32 mouse cellular contexts compared by ENCODE assay signal in genomic region chr2:152629239-152629638, GRCm38 (mm10). TPM values are rescaled to one million over a fixed set of nuclear protein-coding genes. Genes with fewer than 3 reads are reported as not detected.
A peak's percentile ranks its signal among the peaks of the same experiment; 100 is the strongest.
DNase-seq lines count a peak whose midpoint lies in the region; ATAC-seq and TF ChIP-seq lines count a peak whose summit lies in the region.
"Had no signal": no experiment of that assay in that cellular context is flagged by ENCODE, and none has a peak within 500 bp of the region (broad histone marks: within the 10 kb centered on the region; RNA-seq: fewer than 3 reads in every experiment).

No protein-coding gene starts in this region.

- H3K4me2 ChIP-seq in heart, embryonic 11.5 days = no peak overlapping the region
- peak overlapping the region; percentile 67 for H3K4me2 ChIP-seq in heart, postnatal 0 days (ENCODE audit: low read depth, low read length)
- H3K4me2 ChIP-seq in liver, embryonic 11.5 days = no peak overlapping the region
- H3K4me2 ChIP-seq: embryonic facial prominence, embryonic 15.5 days; intestine, embryonic 15.5 days; limb, embryonic 13.5 days; liver, embryonic 15.5 days had no signal

- H3K27ac ChIP-seq in heart, adult 2 months = no peak overlapping the region; the same call in 1 of the 2 replicates
- no peak overlapping the region for H3K27ac ChIP-seq in heart, embryonic 11.5 days (ENCODE audit: low read depth, low read length)
- H3K27ac ChIP-seq in heart, postnatal 0 days (ENCODE audit: low read depth) = no peak overlapping the region
- H3K27ac ChIP-seq in liver, adult 2 months (replicated peaks; ENCODE audit: insufficient read depth, low read depth, low read length) = no peak overlapping the region
- H3K27ac ChIP-seq in liver, embryonic 11.5 days (ENCODE audit: low read depth, low read length) = no peak overlapping the region
- H3K27ac ChIP-seq: embryonic facial prominence, embryonic 15.5 days; hindbrain, embryonic 10.5 days; intestine, embryonic 15.5 days; limb, embryonic 13.5 days; liver, embryonic 15.5 days; midbrain, embryonic 10.5 days had no signal

- H3K9me3 ChIP-seq in heart, embryonic 11.5 days (replicated peaks; ENCODE audit: control insufficient read depth, low read length) = no peaks in the 10 kb centered on the region
- no peaks in the 10 kb centered on the region for H3K9me3 ChIP-seq in heart, postnatal 0 days (replicated peaks; ENCODE audit: control insufficient read depth, low read length)
- no peaks in the 10 kb centered on the region for H3K9me3 ChIP-seq in liver, embryonic 11.5 days (ENCODE audit: control insufficient read depth, low read length)
- H3K9me3 ChIP-seq: embryonic facial prominence, embryonic 15.5 days; hindbrain, embryonic 10.5 days; intestine, embryonic 15.5 days; limb, embryonic 13.5 days; liver, embryonic 15.5 days; midbrain, embryonic 10.5 days had no signal

- no peak for TF ChIP-seq CTCF in heart, adult 2 months (IDR thresholded peaks at IDR 0.05)
- no peak for TF ChIP-seq CTCF in heart, postnatal 0 days (IDR thresholded peaks at IDR 0.05; ENCODE audit: low read depth)
- TF ChIP-seq CTCF in liver, adult 2 months (IDR thresholded peaks at IDR 0.05; ENCODE audit: low read depth, low read length) = no peak

- intact Hi-C loops in heart, adult 2 months (cut with DNase I) = no loop called here
- intact Hi-C loops in heart, postnatal 36 days (cut with DNase I) = no loop called here

- no peaks in the 10 kb centered on the region for H3K36me3 ChIP-seq in heart, adult 2 months (ENCODE audit: control insufficient read depth, insufficient read depth, low read length)
- no peaks in the 10 kb centered on the region for H3K36me3 ChIP-seq in heart, embryonic 11.5 days (ENCODE audit: control insufficient read depth, insufficient read depth, low read length)
- H3K36me3 ChIP-seq in heart, postnatal 0 days (replicated peaks; ENCODE audit: control insufficient read depth, insufficient read depth, low read length) = no peaks in the 10 kb centered on the region
- no peaks in the 10 kb centered on the region for H3K36me3 ChIP-seq in liver, adult 2 months (ENCODE audit: control insufficient read depth, insufficient read depth, low read length)
- H3K36me3 ChIP-seq in liver, embryonic 11.5 days (ENCODE audit: control insufficient read depth, insufficient read depth, low read length) = no peaks in the 10 kb centered on the region
- H3K36me3 ChIP-seq: embryonic facial prominence, embryonic 15.5 days; hindbrain, embryonic 10.5 days; intestine, embryonic 15.5 days; limb, embryonic 13.5 days; liver, embryonic 15.5 days; midbrain, embryonic 10.5 days had no signal

- no peak for TF ChIP-seq POLR2A in heart, adult 2 months (IDR thresholded peaks at IDR 0.05; ENCODE audit: insufficient read depth, low read depth, low read length)
- TF ChIP-seq POLR2A in liver, adult 2 months (IDR thresholded peaks at IDR 0.05; ENCODE audit: extremely low read depth, insufficient read depth, low read length) = no peak

- 51% methylated on average over 3 of the region's 3 CpGs for WGBS in heart, adult 2 months
- WGBS in heart, embryonic 11.5 days (ENCODE audit: insufficient replicate concordance) = 62% methylated on average over 3 of the region's 3 CpGs
- 60% methylated on average over 3 of the region's 3 CpGs for WGBS in heart, postnatal 0 days
- 14% methylated on average over 3 of the region's 3 CpGs for WGBS in liver, adult 2 months
- WGBS in liver, embryonic 11.5 days = 61% methylated on average over 3 of the region's 3 CpGs

- ATAC-seq in heart, embryonic 11.5 days (replicated peaks; ENCODE audit: insufficient number of reproducible peaks, low FRiP score, low TSS enrichment) = no peak
- no peak for ATAC-seq in heart, postnatal 0 days (ENCODE audit: insufficient read depth, low read depth)
- no peak for ATAC-seq in liver, embryonic 11.5 days (replicated peaks; ENCODE audit: low FRiP score)
- ATAC-seq: CD4-positive, CD25-positive, alpha-beta regulatory T cell, adult 4 months; forebrain, embryonic 14.5 days; hindbrain, embryonic 16.5 days; intestine, embryonic 15.5 days; midbrain, embryonic 16.5 days had no signal

- H3K9ac ChIP-seq in heart, adult 2 months (ENCODE audit: low read depth, low read length) = peak overlapping the region; percentile 1
- no peak overlapping the region for H3K9ac ChIP-seq in heart, embryonic 11.5 days (ENCODE audit: low read depth, low read length)
- H3K9ac ChIP-seq in heart, postnatal 0 days (replicated peaks; ENCODE audit: low read depth, low read length) = no peak overlapping the region
- H3K9ac ChIP-seq in liver, adult 2 months (ENCODE audit: low read depth, low read length) = no peak overlapping the region
- H3K9ac ChIP-seq in liver, embryonic 11.5 days (ENCODE audit: low read depth, low read length) = no peak overlapping the region
- H3K9ac ChIP-seq: embryonic facial prominence, embryonic 15.5 days; intestine, embryonic 15.5 days; limb, embryonic 13.5 days; liver, embryonic 15.5 days had no signal

- no peak for TF ChIP-seq EP300 in heart, adult 2 months (IDR thresholded peaks at IDR 0.05; ENCODE audit: insufficient read depth, low read depth, low read length)
- no peak for TF ChIP-seq EP300 in heart, postnatal 0 days (IDR thresholded peaks at IDR 0.05; ENCODE audit: low read depth)

- peaks cover 2% of the 10 kb centered on the region; the same call in 1 of the 2 replicates for H3K4me1 ChIP-seq in heart, adult 2 months (ENCODE audit: control insufficient read depth, insufficient read depth, low read length)
- peaks cover 12% of the 10 kb centered on the region for H3K4me1 ChIP-seq in heart, embryonic 11.5 days (ENCODE audit: control insufficient read depth, insufficient read depth, low read length)
- H3K4me1 ChIP-seq in heart, postnatal 0 days (ENCODE audit: control insufficient read depth, insufficient read depth) = peaks cover 12% of the 10 kb centered on the region; the same call in 1 of the 2 replicates
- peaks cover 4% of the 10 kb centered on the region for H3K4me1 ChIP-seq in liver, adult 2 months (ENCODE audit: control insufficient read depth, insufficient read depth, low read length)
- 0 out of 2 replicates have a peak, but pooled peaks cover 9% of the 10 kb centered on the region for H3K4me1 ChIP-seq in liver, embryonic 11.5 days (replicated peaks; ENCODE audit: control insufficient read depth, insufficient read depth, low read length)

- peaks cover 3% of the 10 kb centered on the region; the same call in 1 of the 2 replicates for H3K27me3 ChIP-seq in heart, adult 2 months (ENCODE audit: control insufficient read depth, insufficient read depth, low read length)
- H3K27me3 ChIP-seq in heart, embryonic 11.5 days (ENCODE audit: control insufficient read depth, insufficient read depth, low read length) = peaks cover 35% of the 10 kb centered on the region
- peaks cover 41% of the 10 kb centered on the region for H3K27me3 ChIP-seq in heart, postnatal 0 days (ENCODE audit: control insufficient read depth, insufficient read depth, low read length)
- 0 out of 2 replicates have a peak, but pooled peaks cover 2% of the 10 kb centered on the region for H3K27me3 ChIP-seq in liver, adult 2 months (ENCODE audit: control insufficient read depth, insufficient read depth, low read length)
- H3K27me3 ChIP-seq in liver, embryonic 11.5 days (replicated peaks; ENCODE audit: control insufficient read depth, insufficient read depth, low read length) = peaks cover 43% of the 10 kb centered on the region

- no peak overlapping the region; the same call in 1 of the 2 replicates for H3K4me3 ChIP-seq in heart, adult 2 months
- no peak overlapping the region for H3K4me3 ChIP-seq in heart, embryonic 11.5 days (ENCODE audit: low read depth, low read length)
- no peak overlapping the region for H3K4me3 ChIP-seq in heart, postnatal 0 days (ENCODE audit: low read depth, low read length)
- H3K4me3 ChIP-seq in liver, adult 2 months (ENCODE audit: insufficient read depth, low read depth, low read length) = no peak overlapping the region
- no peak overlapping the region for H3K4me3 ChIP-seq in liver, embryonic 11.5 days (ENCODE audit: low read depth, low read length)
- H3K4me3 ChIP-seq: embryonic facial prominence, embryonic 15.5 days; hindbrain, embryonic 10.5 days; intestine, embryonic 15.5 days; limb, embryonic 13.5 days; liver, embryonic 15.5 days; midbrain, embryonic 10.5 days had no signal

- no peak for DNase-seq in heart, adult 2 months
- DNase-seq in heart, postnatal 0 days (ENCODE audit: low spot score) = no peak
- no peak for DNase-seq in heart, postnatal 36 days
- peak; percentile 52 for DNase-seq in liver, adult 2 months (ENCODE audit: extremely low read depth, low read depth, low spot score)
- no peak for DNase-seq in liver, embryonic 11.5 days (ENCODE audit: low spot score)
- no peak for DNase-seq in cerebellum, postnatal 14 days
- DNase-seq: adrenal gland, postnatal 14 days; cerebellum, adult 9-10 months; kidney, postnatal 4 days; thymus, adult 18-20 months; thymus, postnatal 36 days had no signal

- no peaks in the 10 kb centered on the region for H3K79me2 ChIP-seq in heart, adult 2 months (replicated peaks; ENCODE audit: control insufficient read depth, insufficient read depth, low read length)
- H3K79me2 ChIP-seq in liver, adult 2 months (ENCODE audit: control insufficient read depth, insufficient read depth, low read length) = no peaks in the 10 kb centered on the region

RNA-seq across cellular contexts. Expression of gene Rem1, which starts 2.5 kb away (rescaled TPM):
- 1 to 10 TPM; 5.8 to 7.1 TPM for total RNA-seq in heart, adult 2 months (2021)
- polyA plus RNA-seq in heart, adult 2 months (2012; rRNA removed) = 5.6 and 7.1 TPM in 2 replicates
- polyA plus RNA-seq in heart, embryonic 11.5 days (2014; fragmentation: Nextera tagmentation; extraction: Ambion mirVana) = 5.8 and 6.1 TPM in 2 replicates
- total RNA-seq in heart, postnatal 0 days (2014; rRNA removed; ENCODE audit: low replicate concordance) = 4.8 and 12.5 TPM in 2 replicates
- 10.2 TPM in 2 replicates for polyA plus RNA-seq in heart, postnatal 0 days (2015; fragmentation: Nextera tagmentation; extraction: Ambion mirVana)
- total RNA-seq in heart, postnatal 36 days (2021) = 1 to 10 TPM; 6.5 to 7.8 TPM
- 0.34 and 0.65 TPM in 2 replicates for total RNA-seq in liver, adult 2 months (2014; rRNA removed)
- 0.32 and 0.35 TPM in 2 replicates for polyA plus RNA-seq in liver, adult 2 months (2012; rRNA removed)
- polyA plus RNA-seq in liver, embryonic 11.5 days (2014; fragmentation: Nextera tagmentation; extraction: Ambion mirVana) = 1.2 and 1.6 TPM in 2 replicates
- polyA plus RNA-seq: CD4-positive, CD25-positive, alpha-beta regulatory T cell, adult 4 months; neural tube, embryonic 14.5 days had no signal

RNA-seq across cellular contexts. Expression of gene Defb25, which starts 6.4 kb away (rescaled TPM):
- not detected for total RNA-seq in heart, adult 2 months (2021)
- polyA plus RNA-seq in heart, adult 2 months (2012; rRNA removed) = not detected in 2 replicates
- 1.2 and 1.4 TPM in 2 replicates for polyA plus RNA-seq in heart, embryonic 11.5 days (2014; fragmentation: Nextera tagmentation; extraction: Ambion mirVana)
- not detected in 2 replicates for total RNA-seq in heart, postnatal 0 days (2014; rRNA removed; ENCODE audit: low replicate concordance)
- 0.53 and 0.54 TPM in 2 replicates for polyA plus RNA-seq in heart, postnatal 0 days (2015; fragmentation: Nextera tagmentation; extraction: Ambion mirVana)
- total RNA-seq in heart, postnatal 36 days (2021) = not detected
- 2.1 TPM in 1 of 2 replicates, not detected in the other for total RNA-seq in liver, adult 2 months (2014; rRNA removed)
- not detected in 2 replicates for polyA plus RNA-seq in liver, adult 2 months (2012; rRNA removed)
- not detected in 2 replicates for polyA plus RNA-seq in liver, embryonic 11.5 days (2014; fragmentation: Nextera tagmentation; extraction: Ambion mirVana)
- total RNA-seq: common myeloid progenitor, adult 5-6 weeks; gastrocnemius, adult 8-10 months; granulocyte monocyte progenitor cell, adult 5-6 weeks; left cerebral cortex, adult 18-20 months; left cerebral cortex, postnatal 25 days had no signal
- polyA plus RNA-seq: brain, embryonic 14.5 days; CD4-positive, CD25-positive, alpha-beta regulatory T cell, adult 4 months; forebrain, embryonic 14.5 days; frontal cortex, adult 2 months; hindbrain, embryonic 10.5 days; hindbrain, embryonic 16.5 days; liver, embryonic 15.5 days; midbrain, embryonic 10.5 days; midbrain, embryonic 16.5 days; neural tube, embryonic 14.5 days had no signal

RNA-seq across cellular contexts. Expression of gene Defb36, which starts 25.1 kb away (rescaled TPM):
- total RNA-seq in heart, adult 2 months (2021) = not detected
- polyA plus RNA-seq in heart, adult 2 months (2012; rRNA removed) = not detected in 2 replicates
- polyA plus RNA-seq in heart, embryonic 11.5 days (2014; fragmentation: Nextera tagmentation; extraction: Ambion mirVana) = not detected in 2 replicates
- not detected in 2 replicates for total RNA-seq in heart, postnatal 0 days (2014; rRNA removed; ENCODE audit: low replicate concordance)
- polyA plus RNA-seq in heart, postnatal 0 days (2015; fragmentation: Nextera tagmentation; extraction: Ambion mirVana) = not detected in 2 replicates
- not detected for total RNA-seq in heart, postnatal 36 days (2021)
- total RNA-seq in liver, adult 2 months (2014; rRNA removed) = not detected in 2 replicates
- not detected in 2 replicates for polyA plus RNA-seq in liver, adult 2 months (2012; rRNA removed)
- polyA plus RNA-seq in liver, embryonic 11.5 days (2014; fragmentation: Nextera tagmentation; extraction: Ambion mirVana) = not detected in 2 replicates
- total RNA-seq: adrenal gland, postnatal 14 days; common myeloid progenitor, adult 5-6 weeks; gastrocnemius, adult 8-10 months; granulocyte monocyte progenitor cell, adult 5-6 weeks; left cerebral cortex, adult 18-20 months; left cerebral cortex, postnatal 25 days had no signal
- polyA plus RNA-seq: brain, embryonic 14.5 days; CD4-positive, CD25-positive, alpha-beta regulatory T cell, adult 4 months; embryonic facial prominence, embryonic 15.5 days; forebrain, embryonic 14.5 days; frontal cortex, adult 2 months; hindbrain, embryonic 10.5 days; hindbrain, embryonic 16.5 days; intestine, embryonic 15.5 days; limb, embryonic 13.5 days; liver, embryonic 15.5 days; lung, embryonic 16.5 days; midbrain, embryonic 10.5 days; midbrain, embryonic 16.5 days; neural tube, embryonic 14.5 days; spleen, adult 2 months had no signal

RNA-seq across cellular contexts. Expression of gene Defb45, which starts 30.0 kb away (rescaled TPM):
- not detected for total RNA-seq in heart, adult 2 months (2021)
- not detected in 2 replicates for polyA plus RNA-seq in heart, adult 2 months (2012; rRNA removed)
- not detected in 2 replicates for polyA plus RNA-seq in heart, embryonic 11.5 days (2014; fragmentation: Nextera tagmentation; extraction: Ambion mirVana)
- not detected in 2 replicates for total RNA-seq in heart, postnatal 0 days (2014; rRNA removed; ENCODE audit: low replicate concordance)
- not detected in 2 replicates for polyA plus RNA-seq in heart, postnatal 0 days (2015; fragmentation: Nextera tagmentation; extraction: Ambion mirVana)
- total RNA-seq in heart, postnatal 36 days (2021) = not detected
- not detected in 2 replicates for total RNA-seq in liver, adult 2 months (2014; rRNA removed)
- not detected in 2 replicates for polyA plus RNA-seq in liver, adult 2 months (2012; rRNA removed)
- polyA plus RNA-seq in liver, embryonic 11.5 days (2014; fragmentation: Nextera tagmentation; extraction: Ambion mirVana) = not detected in 2 replicates
- total RNA-seq: adrenal gland, postnatal 14 days; common myeloid progenitor, adult 5-6 weeks; granulocyte monocyte progenitor cell, adult 5-6 weeks; left cerebral cortex, adult 18-20 months; left cerebral cortex, postnatal 25 days had no signal
- polyA plus RNA-seq: brain, embryonic 14.5 days; CD4-positive, CD25-positive, alpha-beta regulatory T cell, adult 4 months; embryonic facial prominence, embryonic 15.5 days; forebrain, embryonic 14.5 days; frontal cortex, adult 2 months; hindbrain, embryonic 10.5 days; hindbrain, embryonic 16.5 days; intestine, embryonic 15.5 days; limb, embryonic 13.5 days; liver, embryonic 15.5 days; lung, embryonic 16.5 days; midbrain, embryonic 10.5 days; midbrain, embryonic 16.5 days; neural tube, embryonic 14.5 days; spleen, adult 2 months had no signal

RNA-seq across cellular contexts. Expression of gene H13, which starts 40.0 kb away (rescaled TPM):
- 10 to 100 TPM; 33.9 to 37.6 TPM for total RNA-seq in heart, adult 2 months (2021)
- 42.9 and 43.5 TPM in 2 replicates for polyA plus RNA-seq in heart, adult 2 months (2012; rRNA removed)
- polyA plus RNA-seq in heart, embryonic 11.5 days (2014; fragmentation: Nextera tagmentation; extraction: Ambion mirVana) = 92.3 and 92.8 TPM in 2 replicates
- 68.6 and 72.9 TPM in 2 replicates for total RNA-seq in heart, postnatal 0 days (2014; rRNA removed; ENCODE audit: low replicate concordance)
- polyA plus RNA-seq in heart, postnatal 0 days (2015; fragmentation: Nextera tagmentation; extraction: Ambion mirVana) = 53.4 and 55.0 TPM in 2 replicates
- 10 to 100 TPM; 33.1 to 41.2 TPM for total RNA-seq in heart, postnatal 36 days (2021)
- 65.5 and 86.1 TPM in 2 replicates for total RNA-seq in liver, adult 2 months (2014; rRNA removed)
- polyA plus RNA-seq in liver, adult 2 months (2012; rRNA removed) = 117 and 148 TPM in 2 replicates
- 88.6 and 92.1 TPM in 2 replicates for polyA plus RNA-seq in liver, embryonic 11.5 days (2014; fragmentation: Nextera tagmentation; extraction: Ambion mirVana)
